Mouse (Mus musculus) stomach, postnatal 0 days (tissue): ENCODE data around the gene Rrp1b.

ENCODE experiments used
- CTCF ChIP-seq: IDR thresholded peaks from 2 replicates; pipeline ENCODE4 v1.5.1; 2016; ENCODE audit warnings: antibody characterized with exemption, low read depth, mild to moderate bottlenecking, moderate library complexity
- EP300 ChIP-seq: optimal IDR thresholded peaks from 2 replicates; pipeline ENCODE3; 2016; ENCODE audit warnings: antibody characterized with exemption

DNA sequence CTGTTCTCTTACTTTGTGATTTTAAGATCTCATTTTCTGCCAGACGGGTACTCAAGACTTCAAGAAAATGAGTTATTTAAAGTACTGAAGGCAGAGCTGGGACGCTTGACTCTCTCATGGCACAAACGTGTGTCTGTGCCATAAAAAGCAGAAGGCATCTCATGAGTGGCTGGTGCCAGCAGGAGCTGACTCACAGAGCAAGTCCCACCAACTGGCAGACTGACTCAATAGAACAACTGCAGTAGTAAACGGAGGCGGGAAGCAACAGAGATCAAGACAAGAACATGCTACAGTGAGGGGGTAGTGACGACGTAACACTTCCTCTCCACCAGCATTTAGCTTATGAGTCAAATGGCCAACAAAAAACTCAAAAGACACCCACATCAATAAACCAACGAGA, 12.8 kb upstream of the Rrp1b start:
- TF ChIP-seq CTCF (no peak), EP300 (no peak)
